Mouse (Mus musculus) forebrain, embryonic 14.5 days (tissue): Measurements from ENCODE around the gene B4galnt3. TPM values are rescaled to one million over a fixed set of nuclear protein-coding genes. Genes with fewer than 3 reads are reported as not detected.
A peak's percentile ranks its signal among the peaks of the same experiment; 100 is the strongest.

Experiments
- ATAC-seq: fragments of 200-750 bp; cut with Nextera tagmentation; 2 replicates; pipeline ENCODE4 v1.8.0; 2017; ENCODE audit warnings: mild to moderate bottlenecking, moderate library complexity
- DNase-seq: peaks from one replicate; pipeline ENCODE4 v3.0.0-alpha.2; 2015; ENCODE audit warnings: low spot score
- H3K27ac ChIP-seq: fragments of 300-500 bp; sonication (generic); 2 replicates; pipeline ENCODE4 v1.5.1; 2014; ENCODE audit warnings: low read depth, mild to moderate bottlenecking, control low read depth, low read length, moderate library complexity
- H3K27me3 ChIP-seq: fragments of 300-500 bp; sonication (generic); replicated peaks from 2 replicates; pipeline ENCODE4 v1.6.1; 2014; ENCODE audit warnings: low read length, control low read depth, mixed read lengths; ENCODE audit not compliant: control insufficient read depth, insufficient read depth
- H3K36me3 ChIP-seq: fragments of 300-500 bp; sonication (generic); 2 replicates; pipeline ENCODE4 v1.6.1; 2014; ENCODE audit warnings: low read length, control low read depth; ENCODE audit not compliant: control insufficient read depth, insufficient read depth
- H3K4me1 ChIP-seq: fragments of 300-500 bp; sonication (generic); 2 replicates; pipeline ENCODE4 v1.6.1; 2014; ENCODE audit warnings: antibody characterized with exemption, low read length, control low read depth; ENCODE audit not compliant: control insufficient read depth, insufficient read depth
- H3K4me2 ChIP-seq: fragments of 300-500 bp; sonication (generic); 2 replicates; pipeline ENCODE4 v1.6.1; 2014; ENCODE audit warnings: mild to moderate bottlenecking, control low read depth, low read length
- H3K4me3 ChIP-seq: fragments of 300-500 bp; sonication (generic); 2 replicates; pipeline ENCODE4 v1.5.1; 2014; ENCODE audit warnings: low read depth, low read length, control low read depth
- H3K9ac ChIP-seq: fragments of 300-500 bp; sonication (generic); 2 replicates; pipeline ENCODE4 v1.6.1; 2014; ENCODE audit warnings: mild to moderate bottlenecking, low read length, control low read depth, moderate library complexity
- H3K9me3 ChIP-seq: fragments of 300-500 bp; sonication (generic); replicated peaks from 2 replicates; pipeline ENCODE4 v1.6.1; 2016; ENCODE audit warnings: low read length, control low read depth, mixed read lengths; ENCODE audit not compliant: control insufficient read depth
- WGBS: fragments of 180-500 bp; shearing (Covaris S2); extraction: QIAGEN DNeasy Blood & Tissue Kit; methylation state at CpG from one replicate; pipeline ENCODE4 v1.1.7; 2014; 5-methylcytosine and 5-hydroxymethylcytosine counted together
- polyA plus RNA-seq: library from polyadenylated mRNA; unstranded; fragments of >200 nt; fragmentation: Nextera tagmentation; extraction: Ambion mirVana; gene quantifications from 2 replicates; pipeline ENCODE4 v1.2.1, GENCODE M21; 2014

B4galnt3 gene
- polyA plus RNA-seq, 1 experiment from 2014 or later, result not detected

DNA sequence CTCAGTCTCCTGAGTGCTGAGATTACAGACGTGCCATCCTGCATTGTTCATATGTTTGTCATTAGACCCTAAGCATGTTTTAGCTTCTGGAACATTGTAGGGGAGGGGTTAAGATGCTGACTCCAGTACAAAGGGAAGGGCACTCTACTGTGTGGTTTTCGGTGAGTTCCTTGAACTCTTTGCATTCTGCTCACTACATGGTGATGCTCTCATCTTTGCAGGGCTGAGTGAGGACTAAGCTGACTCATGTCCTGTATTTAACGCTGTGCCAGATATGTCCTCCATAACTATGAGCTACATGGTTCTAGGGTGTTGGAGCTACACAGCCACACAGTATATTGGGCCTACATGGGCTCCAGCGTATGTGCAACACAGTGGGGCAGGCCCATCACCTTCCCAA lies 104.0 kb downstream of the B4galnt3 start:
- peaks cover 13% of the 10 kb centered on the region for H3K4me1 ChIP-seq
- no peak overlapping the region for H3K9ac ChIP-seq
- 94% methylated on average over 4 of the region's 4 CpGs for WGBS
- H3K4me2 ChIP-seq, result no peak overlapping the region
- no peak overlapping the region for H3K27ac ChIP-seq
- no peak overlapping the region for H3K4me3 ChIP-seq
- ATAC-seq (no peak), DNase-seq (no peak)
- no peaks in the 10 kb centered on the region for H3K27me3 ChIP-seq
- H3K36me3 ChIP-seq, result no peaks in the 10 kb centered on the region
- no peaks in the 10 kb centered on the region for H3K9me3 ChIP-seq

DNA sequence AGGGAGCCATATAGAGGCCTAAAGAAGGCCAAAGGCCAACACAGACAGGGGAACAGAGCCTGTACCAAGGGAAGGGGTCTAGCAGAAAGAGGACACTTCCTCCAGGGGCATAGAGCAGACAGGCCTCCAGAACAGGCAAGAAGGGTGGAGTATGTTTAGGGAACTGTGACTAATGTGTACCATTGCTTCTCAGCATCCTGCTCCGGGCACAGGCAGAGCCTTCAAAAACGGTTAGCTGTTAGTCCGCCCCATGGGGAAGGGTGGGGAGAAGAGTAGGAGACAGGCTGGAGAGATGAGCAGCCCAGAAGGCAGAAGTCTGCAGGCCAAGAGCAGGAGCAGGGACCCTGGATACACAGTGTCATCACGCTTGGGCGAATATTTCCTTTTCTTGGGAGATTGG lies 105.1 kb downstream of the B4galnt3 start:
- ATAC-seq, result no peak
- no peak for DNase-seq
- H3K4me1 ChIP-seq, result peaks cover 13% of the 10 kb centered on the region
- no peak overlapping the region for H3K4me3 ChIP-seq
- H3K9ac ChIP-seq, result no peak overlapping the region
- H3K9me3 ChIP-seq, result no peaks in the 10 kb centered on the region
- no peaks in the 10 kb centered on the region for H3K27me3 ChIP-seq
- H3K36me3 ChIP-seq, result no peaks in the 10 kb centered on the region
- 82% methylated on average over 5 of the region's 5 CpGs for WGBS
- no peak overlapping the region for H3K4me2 ChIP-seq
- no peak overlapping the region for H3K27ac ChIP-seq

DNA sequence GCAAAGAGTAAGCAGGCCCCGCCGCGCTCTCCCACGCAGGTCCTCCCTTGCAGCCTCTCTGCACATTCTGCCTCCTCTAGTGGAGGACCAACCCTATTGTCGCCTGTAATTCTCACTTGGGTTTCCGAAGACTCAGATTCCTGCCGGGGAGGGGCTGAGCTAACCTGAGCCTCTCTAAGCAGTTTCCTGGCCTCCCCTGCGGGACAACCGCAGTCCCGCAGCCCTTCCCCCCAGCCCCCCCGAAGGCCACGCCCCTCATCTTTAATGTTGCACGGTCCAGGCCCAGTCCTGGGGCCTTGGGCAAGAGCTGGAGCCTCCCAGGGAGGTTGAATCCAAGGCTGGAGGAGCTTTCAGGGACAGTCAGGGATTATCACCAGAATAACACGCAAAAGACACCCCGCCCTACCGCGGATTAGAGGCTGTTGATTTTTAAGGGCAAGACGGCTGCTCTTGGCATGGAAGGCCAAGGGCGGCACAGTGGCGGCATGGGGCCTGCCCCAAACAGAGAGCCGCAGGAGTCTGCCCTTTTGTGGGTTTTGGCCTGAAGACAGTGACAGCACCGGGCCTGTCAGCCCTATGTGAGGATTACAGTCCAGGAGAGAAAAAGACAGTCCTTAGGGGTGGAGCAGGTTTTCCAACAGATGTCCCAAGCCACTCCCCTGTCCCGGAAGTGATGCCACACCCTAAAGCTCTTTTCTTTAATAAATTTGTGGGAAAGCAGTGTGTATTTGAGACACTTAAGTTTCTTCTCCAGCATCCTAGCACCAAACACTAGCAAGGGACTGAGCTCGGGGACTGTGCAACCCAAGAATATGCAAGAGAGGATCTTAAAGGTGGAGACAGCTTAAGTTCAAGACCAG lies 105.8 kb downstream of the B4galnt3 start:
- Histone ChIP-seq H3K4me3 (peak overlapping the region; percentile 9; the same call in 1 of the 2 replicates), H3K9me3 (no peaks in the 10 kb centered on the region), H3K9ac (peak overlapping the region; percentile 26; the same call in 1 of the 2 replicates), H3K27me3 (no peaks in the 10 kb centered on the region), H3K4me1 (peaks cover 13% of the 10 kb centered on the region), H3K4me2 (peak overlapping the region; percentile 31), H3K27ac (no peak overlapping the region), H3K36me3 (no peaks in the 10 kb centered on the region)
- peak; percentile 37 for DNase-seq
- peak; percentile 45; the same call in 1 of the 2 replicates for ATAC-seq
- 15% methylated on average over 24 of the region's 24 CpGs for WGBS

DNA sequence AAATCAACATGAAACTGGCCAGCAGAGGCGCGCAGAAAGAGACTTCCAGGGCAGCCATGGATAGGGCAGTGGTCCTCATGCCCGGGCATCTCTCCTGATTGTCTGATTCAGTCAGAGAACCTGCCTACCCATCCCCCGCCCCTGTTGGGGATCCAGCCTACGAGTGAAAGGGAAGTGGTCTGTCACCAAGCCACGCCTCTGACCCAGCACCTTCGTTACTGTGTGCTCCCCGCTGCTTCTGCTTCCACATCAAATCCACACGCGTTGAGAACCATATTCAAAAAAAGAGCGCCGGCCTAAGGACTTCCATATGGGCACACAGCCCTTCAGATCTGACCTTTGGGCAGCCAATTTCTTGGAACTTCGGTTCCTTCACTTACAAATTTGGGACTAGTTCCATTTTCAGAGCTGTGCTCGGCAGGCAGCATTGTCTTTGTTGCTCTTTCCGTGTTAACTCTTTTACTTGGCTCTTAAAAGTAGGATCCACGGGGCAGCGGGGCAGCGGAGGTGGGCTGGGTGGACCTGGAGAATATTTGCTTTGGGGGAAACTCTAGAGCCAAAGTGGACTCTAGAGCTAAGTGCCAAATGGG lies 106.7 kb downstream of the B4galnt3 start:
- Histone ChIP-seq H3K4me3 (no peak overlapping the region), H3K4me2 (0 out of 2 replicates have a peak overlapping the region, but pooled peaks have one; percentile 9), H3K4me1 (peaks cover 13% of the 10 kb centered on the region), H3K36me3 (no peaks in the 10 kb centered on the region), H3K27me3 (no peaks in the 10 kb centered on the region), H3K9me3 (no peaks in the 10 kb centered on the region), H3K9ac (no peak overlapping the region), H3K27ac (no peak overlapping the region)
- 22% methylated on average over 18 of the region's 18 CpGs for WGBS
- ATAC-seq (no peak), DNase-seq (no peak)

DNA sequence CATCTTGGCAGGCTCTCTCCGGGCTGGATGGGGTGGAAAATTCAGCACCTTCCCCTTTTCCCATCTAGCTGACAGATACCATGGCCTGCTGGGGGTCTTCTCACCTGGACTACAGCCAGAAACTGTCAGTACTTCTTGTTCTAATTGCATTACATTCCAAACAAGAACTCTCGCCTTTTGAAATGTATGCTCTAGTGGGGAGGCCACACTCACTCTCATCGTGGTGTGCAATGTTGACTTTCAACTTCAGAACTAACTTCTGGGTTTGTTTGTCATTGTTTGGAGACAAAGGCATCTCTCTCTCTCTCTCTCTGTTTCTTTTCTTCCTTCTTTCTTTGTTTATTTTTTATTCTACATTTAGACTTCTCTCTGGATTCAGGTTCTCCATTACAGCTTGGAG lies 107.8 kb downstream of the B4galnt3 start:
- 62% methylated on average over 3 of the region's 3 CpGs for WGBS
- ATAC-seq (no peak), DNase-seq (no peak)
- no peak overlapping the region for H3K27ac ChIP-seq
- H3K27me3 ChIP-seq, result no peaks in the 10 kb centered on the region
- H3K4me3 ChIP-seq, result no peak overlapping the region
- H3K9ac ChIP-seq, result no peak overlapping the region
- H3K9me3 ChIP-seq, result no peaks in the 10 kb centered on the region
- H3K36me3 ChIP-seq, result no peaks in the 10 kb centered on the region
- H3K4me2 ChIP-seq, result no peak overlapping the region
- H3K4me1 ChIP-seq, result peaks cover 9% of the 10 kb centered on the region; the same call in 1 of the 2 replicates

DNA sequence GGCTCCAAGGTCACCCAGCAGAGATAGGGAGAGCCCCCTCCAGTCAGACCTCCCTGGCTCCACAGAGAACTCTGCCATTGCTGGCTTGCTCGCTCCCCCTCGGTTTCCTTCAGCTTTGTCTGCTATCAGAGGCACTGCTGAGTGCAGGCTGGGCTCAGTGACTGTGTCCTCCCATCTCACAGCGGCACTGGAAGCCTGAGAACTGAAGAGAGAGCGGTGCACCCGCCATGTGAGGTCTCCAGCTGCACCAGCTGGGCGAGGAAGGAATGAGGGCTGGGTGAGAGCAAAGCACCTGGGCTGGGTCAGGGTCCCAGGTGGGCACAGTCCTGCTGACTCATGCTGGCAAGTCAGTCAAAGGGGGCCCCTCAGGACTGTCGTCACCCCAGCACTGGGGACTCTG lies 108.6 kb downstream of the B4galnt3 start:
- ATAC-seq (no peak), DNase-seq (no peak)
- Histone ChIP-seq H3K27ac (no peak overlapping the region), H3K4me2 (no peak overlapping the region), H3K9ac (no peak overlapping the region), H3K4me1 (peaks cover 9% of the 10 kb centered on the region; the same call in 1 of the 2 replicates), H3K27me3 (no peaks in the 10 kb centered on the region), H3K36me3 (no peaks in the 10 kb centered on the region), H3K4me3 (no peak overlapping the region), H3K9me3 (no peaks in the 10 kb centered on the region)
- 51% methylated on average over 7 of the region's 7 CpGs for WGBS

DNA sequence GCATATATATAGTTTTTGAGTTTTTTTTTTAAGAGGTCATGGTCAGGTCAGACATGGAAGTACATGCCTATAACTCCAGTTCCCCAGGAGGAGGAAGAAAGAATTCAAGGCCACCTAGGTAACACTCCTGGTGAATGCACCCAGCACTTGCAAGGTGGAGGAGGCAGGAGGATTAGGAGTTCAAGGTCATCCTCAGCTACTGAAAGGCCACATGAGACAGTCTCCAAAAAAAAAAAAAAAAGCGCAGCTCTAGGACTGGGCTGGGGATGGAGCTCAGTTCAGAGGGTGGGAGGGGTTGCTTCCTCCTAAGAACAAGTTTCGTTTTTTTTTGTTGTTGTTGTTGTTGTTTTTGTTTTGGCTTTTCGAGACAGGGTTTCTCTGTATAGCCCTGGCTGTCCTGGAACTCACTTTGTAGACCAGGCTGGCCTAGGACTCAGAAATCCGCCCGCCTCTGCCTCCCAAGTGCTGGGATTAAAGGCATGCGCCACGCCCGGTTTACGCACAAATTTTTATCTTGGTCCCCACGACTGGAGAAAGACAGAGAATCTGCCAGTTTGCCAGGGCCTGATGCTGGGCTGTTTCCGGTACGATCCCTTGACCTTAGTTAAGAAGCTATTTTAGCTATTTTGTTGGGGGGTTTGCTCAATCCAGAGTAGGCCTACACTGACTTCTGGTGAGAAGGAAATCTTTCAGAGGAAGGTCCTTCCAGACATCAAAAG lies 109.2 kb downstream of the B4galnt3 start:
- H3K4me3 ChIP-seq, result no peak overlapping the region
- 96% methylated on average over 11 of the region's 12 CpGs for WGBS
- no peak for ATAC-seq
- no peak for DNase-seq
- H3K4me2 ChIP-seq, result no peak overlapping the region
- H3K36me3 ChIP-seq, result no peaks in the 10 kb centered on the region
- no peaks in the 10 kb centered on the region for H3K27me3 ChIP-seq
- no peaks in the 10 kb centered on the region for H3K9me3 ChIP-seq
- H3K9ac ChIP-seq, result no peak overlapping the region
- H3K27ac ChIP-seq, result no peak overlapping the region
- H3K4me1 ChIP-seq, result peaks cover 9% of the 10 kb centered on the region; the same call in 1 of the 2 replicates

DNA sequence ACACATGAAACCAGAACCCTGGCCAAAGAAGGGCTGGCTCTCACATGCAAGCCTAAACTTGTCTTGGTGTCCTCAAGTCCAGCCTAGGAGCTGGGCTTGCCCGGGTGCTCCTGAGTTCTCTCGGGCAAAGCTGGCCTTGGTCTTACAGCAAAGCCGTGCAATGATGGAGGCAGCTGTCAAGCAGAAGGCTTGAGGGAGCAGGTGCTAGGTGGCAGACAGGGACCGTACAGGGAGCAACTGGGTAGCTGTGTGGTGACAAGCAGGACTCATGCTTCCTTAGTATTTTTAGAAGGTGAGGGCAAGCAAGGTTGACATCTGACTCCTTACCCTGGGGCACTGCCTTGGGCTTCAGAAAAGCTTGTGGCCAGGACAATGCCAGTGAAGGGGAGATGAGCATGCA lies 110.6 kb downstream of the B4galnt3 start:
- Histone ChIP-seq H3K9me3 (no peaks in the 10 kb centered on the region), H3K4me3 (no peak overlapping the region), H3K27me3 (no peaks in the 10 kb centered on the region), H3K36me3 (no peaks in the 10 kb centered on the region), H3K27ac (no peak overlapping the region), H3K4me1 (peaks cover 9% of the 10 kb centered on the region; the same call in 1 of the 2 replicates), H3K4me2 (no peak overlapping the region), H3K9ac (no peak overlapping the region)
- no peak for ATAC-seq
- no peak for DNase-seq
- 97% methylated on average over 4 of the region's 4 CpGs for WGBS
